Mouse (Mus musculus) heart, adult 2 months (tissue): Measurements from ENCODE around the gene Glyctk.

ENCODE experiments used
- CTCF ChIP-seq: fragments of 200-600 bp; IDR thresholded peaks from 2 replicates; pipeline ENCODE4 v1.8.1; 2022; ENCODE audit warnings: antibody characterized with exemption, mild to moderate bottlenecking, moderate library complexity
- POLR2A ChIP-seq: fragments of 200-500 bp; IDR thresholded peaks from 2 replicates; pipeline ENCODE4 v1.6.1; 2011; ENCODE audit warnings: mild to moderate bottlenecking, low read depth, low read length, control low read depth; ENCODE audit not compliant: insufficient read depth

GRCm38 (mm10) chr9:106166709-106167108 is 8.8 kb upstream of the Glyctk start:
- TF ChIP-seq CTCF, result no peak
- TF ChIP-seq POLR2A, result no peak
